Mouse (Mus musculus) small intestine, adult 2 months (tissue): ENCODE measurements around the gene Pkig.

ENCODE experiments used
- CTCF ChIP-seq: fragments of 200-500 bp; IDR thresholded peaks from 2 replicates; pipeline ENCODE4 v1.5.1; 2012; ENCODE audit warnings: low read depth, mild to moderate bottlenecking, control low read depth, inconsistent platforms, low read length, moderate library complexity, mixed read lengths; ENCODE audit not compliant: insufficient replicate concordance, insufficient read length; ENCODE audit errors: extremely low read depth
- POLR2A ChIP-seq: fragments of 200-500 bp; IDR thresholded peaks from 2 replicates; pipeline ENCODE4 v1.6.1; 2012; ENCODE audit warnings: low read depth, mild to moderate bottlenecking, control low read depth, inconsistent platforms, low read length, moderate library complexity

GRCm38 (mm10) chr2:163735980-163736379 lies 77.8 kb downstream of the Pkig start:
- TF ChIP-seq POLR2A = no peak
- no peak for TF ChIP-seq CTCF
